Mouse (Mus musculus): ENCODE measurements around the gene Otx1.

The Otx1 gene

GRCm38 (mm10) chr11:22002783-22003340 lies at the start of gene Otx1:
Gene Otx1, minus strand, starts transcription at chr11:22002897.
- DNase-seq (ENCODE audit: low spot score) = peak; percentile 51

DNA sequence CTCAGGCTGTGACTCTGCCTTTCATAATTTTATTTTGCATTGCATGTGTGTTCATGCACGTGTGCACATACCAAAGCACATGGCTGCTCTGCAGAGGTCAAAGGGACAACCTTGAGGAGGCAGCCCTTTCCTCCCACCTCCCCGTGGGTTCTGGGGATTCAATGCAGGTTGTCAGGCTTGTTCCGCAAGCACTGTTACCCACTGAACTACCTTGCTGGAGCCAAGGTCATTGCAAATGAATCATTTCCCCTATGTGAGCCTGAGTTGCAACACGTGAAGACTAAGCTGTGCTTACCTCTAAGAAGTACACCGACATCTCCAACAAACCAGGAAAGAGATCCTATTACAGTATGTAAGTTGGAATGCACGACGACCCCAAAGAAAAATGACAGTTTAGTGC lies 48.2 kb upstream of the Otx1 start:
- DNase-seq (ENCODE audit: low spot score) = no peak

DNA sequence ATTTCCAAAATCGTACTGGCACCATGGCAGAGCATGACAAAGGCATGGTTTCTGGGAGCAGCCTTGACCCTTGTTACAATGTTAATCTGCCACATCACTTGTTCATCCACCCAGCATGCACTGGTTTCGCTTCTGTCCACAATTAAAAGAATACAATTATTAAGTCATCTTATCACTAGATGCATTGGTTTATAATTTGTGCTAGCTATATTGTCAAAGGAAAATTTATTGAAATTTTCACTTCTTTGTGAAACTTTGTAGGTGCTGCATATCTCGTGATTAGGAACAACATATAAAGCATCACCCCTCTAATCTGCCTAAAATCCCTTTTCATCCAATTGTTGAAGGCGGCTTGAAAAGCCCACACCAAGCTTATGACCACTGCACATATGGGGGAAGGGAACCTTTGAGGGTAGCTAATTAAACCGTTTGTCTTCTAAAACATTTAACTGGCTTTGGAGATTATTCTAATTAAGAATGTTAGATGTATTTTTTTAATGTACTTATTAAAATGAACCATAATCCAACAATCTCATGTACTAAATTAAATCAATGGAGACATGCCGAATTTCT lies 37.2 kb upstream of the Otx1 start:
- DNase-seq (ENCODE audit: low spot score) = no peak

- DNase-seq (ENCODE audit: low spot score) = no peak
Measured at GRCm38 (mm10) chr11:22034564-22035105, 31.9 kb upstream of the Otx1 start.

- no peak for DNase-seq (ENCODE audit: low spot score)
Measured at GRCm38 (mm10) chr11:22033582-22033981, 30.9 kb upstream of the Otx1 start.

DNA sequence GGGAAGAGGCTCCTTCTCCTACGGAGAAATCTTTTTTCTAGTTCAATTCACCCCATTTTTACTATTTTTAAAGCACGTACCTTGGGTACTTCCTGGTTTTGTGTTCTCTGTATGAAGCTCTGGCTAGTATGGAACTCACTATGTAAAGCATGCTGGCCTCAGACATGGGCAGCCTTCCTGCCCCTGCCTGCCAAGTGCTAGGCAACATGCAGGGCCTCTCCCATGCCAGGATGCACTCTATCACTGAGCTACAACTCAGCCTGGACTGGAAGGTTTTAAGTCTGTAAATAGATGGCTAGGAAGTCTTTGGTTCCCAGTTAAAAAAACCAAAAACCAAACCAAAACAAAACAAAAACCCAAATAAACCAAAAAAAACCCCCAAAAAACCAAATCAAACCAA lies 17.9 kb upstream of the Otx1 start:
- DNase-seq (ENCODE audit: low spot score) = no peak

GRCm38 (mm10) chr11:22017444-22017843 lies 14.7 kb upstream of the Otx1 start:
- DNase-seq (ENCODE audit: low spot score) = peak; percentile 45

DNA sequence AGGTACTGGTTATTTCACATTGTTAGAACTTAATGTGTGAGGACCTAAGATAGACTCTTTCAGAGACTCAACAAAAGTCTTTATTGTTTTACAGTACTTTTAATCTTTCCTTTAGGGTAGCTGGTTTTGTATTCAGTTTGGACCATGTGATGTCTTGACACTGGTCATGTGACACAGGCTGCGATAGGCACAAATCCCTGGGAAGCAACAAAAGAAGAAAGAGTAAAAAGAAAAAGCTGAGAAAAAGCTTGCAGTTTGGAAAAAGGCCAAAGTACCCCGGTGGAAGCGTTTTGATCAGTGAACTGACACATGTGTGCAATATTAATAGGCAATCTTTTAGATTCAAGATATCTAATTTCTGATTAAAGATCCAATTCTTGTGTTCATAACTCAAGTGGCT lies 13.6 kb upstream of the Otx1 start:
- DNase-seq (ENCODE audit: low spot score) = no peak

DNA sequence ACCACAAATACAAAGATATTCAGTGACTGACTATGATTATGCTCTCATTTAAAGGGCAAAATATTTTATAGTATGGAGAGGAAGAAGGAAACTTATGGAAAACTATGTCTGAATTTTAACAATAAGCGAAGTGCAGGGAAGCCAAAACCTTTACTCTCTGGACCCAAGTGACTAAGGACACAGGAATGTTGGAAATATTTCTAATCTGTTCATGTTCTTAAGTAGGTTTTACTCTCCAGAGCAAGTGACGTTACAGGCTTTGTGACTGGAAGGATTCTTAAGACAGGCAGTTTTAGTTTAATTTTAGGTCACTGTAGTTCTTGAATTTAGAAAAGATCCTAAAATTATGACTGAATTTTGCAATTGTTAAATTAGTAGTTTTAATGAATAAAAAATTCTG lies 6.1 kb upstream of the Otx1 start:
- no peak for DNase-seq (ENCODE audit: low spot score)

DNA sequence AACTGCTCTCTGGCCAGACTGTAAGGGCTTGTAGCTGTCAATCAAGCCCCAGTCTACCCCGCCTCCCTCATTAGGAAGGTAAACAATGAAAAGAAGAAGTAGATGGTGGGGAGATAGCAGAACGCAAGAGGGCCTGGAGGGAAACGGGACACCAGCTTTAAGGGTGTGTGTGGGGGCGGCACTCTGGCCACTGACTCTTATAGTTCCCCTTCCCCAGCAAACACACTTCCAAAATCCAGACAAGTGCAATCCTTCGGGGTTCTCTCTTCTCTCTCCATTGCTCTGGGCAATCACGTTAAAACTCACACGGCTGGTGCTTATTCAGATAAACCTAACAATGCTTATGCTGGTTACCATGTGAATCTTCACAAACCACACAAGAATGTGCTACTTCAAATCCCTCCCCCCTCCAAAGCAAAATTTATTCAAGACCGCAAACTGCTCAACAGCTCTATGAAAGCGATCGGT lies 5.5 kb upstream of the Otx1 start:
- no peak for DNase-seq (ENCODE audit: low spot score)

DNA sequence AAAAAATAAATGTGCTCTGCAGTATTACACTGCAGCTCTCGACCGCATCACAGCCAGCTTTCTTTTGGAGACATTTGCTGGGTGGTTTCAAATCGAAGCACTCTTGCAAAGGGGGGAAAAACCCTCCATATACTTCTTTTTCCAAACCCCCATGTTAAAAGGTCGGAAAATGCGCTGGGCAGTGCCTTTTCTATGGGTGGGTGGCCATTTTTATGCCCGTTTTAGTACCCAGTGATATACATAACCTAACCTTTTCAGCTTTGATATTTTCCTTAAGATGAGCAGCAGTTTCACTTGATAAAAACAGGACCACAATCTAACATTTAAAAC lies 5.0 kb upstream of the Otx1 start:
- no peak for DNase-seq (ENCODE audit: low spot score)

GRCm38 (mm10) chr11:22007088-22007780 lies 4.5 kb upstream of the Otx1 start:
- DNase-seq (ENCODE audit: low spot score) = no peak

- no peak for DNase-seq (ENCODE audit: low spot score)
Measured at GRCm38 (mm10) chr11:22006471-22007087, 3.9 kb upstream of the Otx1 start.

DNA sequence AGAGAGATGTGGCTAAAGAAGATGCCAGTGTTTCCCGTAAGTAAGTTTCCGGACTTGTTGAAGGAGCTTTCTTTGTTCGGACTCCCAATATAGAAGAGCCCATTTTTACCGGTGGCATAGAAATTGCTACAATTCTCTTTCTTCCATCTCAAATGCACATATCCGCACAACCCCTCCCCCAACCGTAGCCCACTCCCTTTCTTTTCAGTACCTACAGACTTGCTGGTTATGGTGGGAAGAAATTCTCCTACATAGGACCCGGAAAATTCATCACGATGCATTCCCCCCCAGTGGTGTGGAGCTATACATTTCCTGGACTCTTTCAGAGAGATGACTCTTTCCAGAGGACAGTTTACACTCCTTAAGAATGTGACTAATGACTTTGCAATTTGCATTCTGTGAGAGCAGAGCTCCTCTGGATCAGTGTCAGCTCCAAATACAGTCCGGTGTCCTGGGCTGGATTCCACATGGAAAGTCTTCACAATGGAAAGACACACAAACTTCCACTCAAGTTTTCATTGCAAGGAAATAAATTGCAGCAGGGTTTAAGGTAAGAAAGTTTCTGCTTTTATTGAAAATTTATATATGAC lies 2.7 kb upstream of the Otx1 start:
- no peak for DNase-seq (ENCODE audit: low spot score)

- no peak for DNase-seq (ENCODE audit: low spot score)
Measured at GRCm38 (mm10) chr11:22004331-22004841, 1.7 kb upstream of the Otx1 start.

DNA sequence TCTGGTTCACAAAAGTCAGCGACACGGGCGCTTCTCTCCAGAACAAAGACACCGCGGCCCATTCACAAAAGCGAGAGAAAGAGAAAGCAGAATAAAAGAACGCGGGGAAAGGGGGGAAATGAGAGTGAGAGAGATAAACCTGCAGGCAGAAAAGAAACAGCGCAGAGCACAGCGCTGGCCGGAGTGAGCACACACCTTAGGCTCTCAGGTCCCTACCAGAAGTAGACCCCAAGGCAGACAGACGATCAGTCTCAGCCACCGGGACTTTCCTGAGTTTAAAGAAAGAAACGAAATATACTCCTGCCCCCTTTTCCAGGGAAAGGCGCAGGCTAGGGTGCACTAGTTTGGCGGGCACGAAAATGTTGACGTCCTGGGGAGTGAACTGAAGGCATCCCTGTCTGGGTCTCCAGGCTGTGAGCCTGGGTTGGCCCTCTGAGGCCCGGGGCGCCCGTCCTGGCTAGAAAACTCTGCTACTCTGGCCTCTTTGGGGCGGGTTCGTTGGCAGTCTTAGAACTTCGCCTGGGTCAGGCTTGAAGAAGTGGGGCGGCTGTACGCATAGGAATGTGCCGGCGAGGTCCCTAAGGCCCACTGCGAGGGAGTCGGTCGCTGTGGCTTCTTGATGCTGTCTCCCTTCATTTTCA lies 764 bp upstream of the Otx1 start:
- DNase-seq (ENCODE audit: low spot score) = no peak

GRCm38 (mm10) chr11:22002062-22002782 lies 475 bp downstream of the Otx1 start:
- peak; percentile 80 for DNase-seq (ENCODE audit: low spot score)

- peak; percentile 90 for DNase-seq (ENCODE audit: low spot score)
Measured at GRCm38 (mm10) chr11:22001321-22002061, 1.2 kb downstream of the Otx1 start.

DNA sequence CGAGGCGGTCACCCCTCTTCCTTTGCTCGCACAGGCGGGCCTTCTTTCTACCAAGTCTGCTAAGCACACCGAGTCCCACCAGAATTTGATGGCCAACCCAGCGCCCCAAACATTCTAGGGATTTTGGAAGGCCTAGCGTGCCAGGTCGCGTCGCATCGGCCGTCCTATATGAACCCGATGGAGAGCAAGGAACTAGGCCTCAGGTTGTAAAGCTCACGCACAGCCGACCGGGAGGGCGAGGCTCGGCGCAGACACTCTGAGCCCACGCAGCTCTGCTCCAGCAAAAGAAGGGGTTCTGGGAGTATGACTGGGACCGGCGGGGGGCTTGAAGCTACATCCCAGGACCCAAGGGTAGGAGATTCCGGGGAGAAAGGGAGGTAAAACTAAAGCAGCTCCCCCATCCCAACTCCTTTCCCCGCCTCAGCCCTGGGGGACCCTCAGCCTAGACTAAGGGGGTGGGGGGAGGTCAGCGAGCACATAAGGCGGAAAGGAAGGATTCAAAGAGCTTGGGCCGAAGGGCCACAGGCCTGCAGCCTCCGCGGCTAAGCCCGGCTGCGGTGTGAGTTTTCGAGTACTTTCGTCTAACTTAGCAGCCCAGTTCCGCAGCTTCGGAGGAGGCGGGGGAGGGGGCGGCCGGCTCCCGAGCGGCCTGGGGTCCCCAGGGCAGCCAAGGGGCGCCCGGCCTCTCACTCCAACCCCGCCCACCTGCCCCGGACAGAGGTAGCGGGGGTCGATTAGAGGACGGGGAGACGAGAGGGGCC lies 2.2 kb downstream of the Otx1 start:
- DNase-seq (ENCODE audit: low spot score) = no peak

Measured in MN1 (cell line).